Mouse (Mus musculus): Measurements from ENCODE around the gene Gls.

- TF ChIP-seq CTCF (IDR thresholded peaks at IDR 0.05; ENCODE audit: insufficient read depth, low read length) (no peak), POLR2A (IDR thresholded peaks at IDR 0.05; ENCODE audit: borderline replicate concordance, extremely low read depth, low read depth, low read length) (0 out of 2 replicates have a peak, but pooled peaks have one; percentile 10)
Observed at GRCm38 (mm10) chr1:52231939-52232765, 880 bp downstream of the Gls start.
